Mouse (Mus musculus) brain, embryonic 14.5 days (tissue): ENCODE measurements around the gene Dscaml1. TPM values are rescaled to one million over a fixed set of nuclear protein-coding genes. Genes with fewer than 3 reads are reported as not detected.
A peak's percentile ranks its signal among the peaks of the same experiment; 100 is the strongest.

Experiments used
- DNase-seq: peaks from one replicate; pipeline ENCODE4 v3.0.0-alpha.2; 2011; ENCODE audit warnings: low read depth
- CTCF ChIP-seq: fragments of 200-500 bp; IDR thresholded peaks from 2 replicates; pipeline ENCODE4 v1.5.1; 2012; ENCODE audit warnings: inconsistent platforms, mild to moderate bottlenecking, moderate library complexity, borderline replicate concordance; ENCODE audit not compliant: insufficient read depth, insufficient read length; ENCODE audit errors: extremely low read depth
- POLR2A ChIP-seq: fragments of 200-500 bp; IDR thresholded peaks from 2 replicates; pipeline ENCODE4 v1.6.1; 2012; ENCODE audit warnings: mild to moderate bottlenecking, inconsistent platforms, borderline replicate concordance; ENCODE audit not compliant: poor library complexity, insufficient read depth, insufficient read length, severe bottlenecking; ENCODE audit errors: extremely low read depth
- polyA plus RNA-seq: library from polyadenylated mRNA; depleted of rRNA; stranded (reverse); fragments of >200 nt; gene quantifications from 2 replicates; pipeline ENCODE4 v1.2.3, GENCODE M21; 2012

The Dscaml1 gene
- polyA plus RNA-seq, 1 experiment, result 36.8 TPM

DNA sequence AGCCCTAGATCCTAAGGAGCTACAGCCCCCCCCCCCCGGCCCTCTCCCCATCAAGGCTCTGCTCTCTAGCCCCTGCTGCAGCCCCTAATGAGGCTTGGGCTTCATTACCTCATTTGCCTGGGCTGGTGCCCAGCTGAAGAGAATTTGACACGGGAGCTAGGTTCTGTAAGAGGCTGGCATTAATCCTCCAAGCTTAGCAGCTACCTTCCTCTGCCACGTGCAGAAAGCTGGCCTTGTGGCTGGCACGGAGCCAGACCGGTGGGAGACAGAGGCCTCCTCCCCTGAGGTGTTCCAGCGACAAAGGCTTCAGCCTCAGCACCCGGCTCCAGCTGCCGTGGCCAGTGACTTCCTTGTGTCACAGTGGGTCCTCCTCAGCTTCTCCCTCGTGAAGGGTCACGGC, 206.1 kb downstream of the Dscaml1 start:
- DNase-seq, result peak; percentile 96
- no peak for TF ChIP-seq POLR2A
- no peak for TF ChIP-seq CTCF

DNA sequence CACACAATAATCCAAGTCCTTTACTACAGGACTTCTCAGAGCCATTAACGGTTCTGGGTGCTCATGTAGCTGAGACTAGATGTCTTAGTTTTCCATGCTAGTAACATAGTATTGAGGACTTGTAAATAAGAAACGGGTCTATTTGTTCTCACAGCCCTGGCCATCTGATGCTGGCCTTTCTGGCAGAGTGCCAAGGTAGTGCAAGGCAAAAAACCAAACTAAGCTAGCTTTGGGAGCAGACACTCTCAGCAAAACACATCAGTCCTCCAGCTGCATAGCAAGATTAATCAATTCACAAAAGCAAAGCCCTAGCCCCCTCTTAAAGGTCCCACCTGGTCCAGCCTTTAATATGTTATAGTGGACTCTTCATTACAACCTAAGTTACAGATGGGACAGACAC, 206.6 kb downstream of the Dscaml1 start:
- peak; percentile 83 for DNase-seq
- TF ChIP-seq CTCF (no peak), POLR2A (no peak)

DNA sequence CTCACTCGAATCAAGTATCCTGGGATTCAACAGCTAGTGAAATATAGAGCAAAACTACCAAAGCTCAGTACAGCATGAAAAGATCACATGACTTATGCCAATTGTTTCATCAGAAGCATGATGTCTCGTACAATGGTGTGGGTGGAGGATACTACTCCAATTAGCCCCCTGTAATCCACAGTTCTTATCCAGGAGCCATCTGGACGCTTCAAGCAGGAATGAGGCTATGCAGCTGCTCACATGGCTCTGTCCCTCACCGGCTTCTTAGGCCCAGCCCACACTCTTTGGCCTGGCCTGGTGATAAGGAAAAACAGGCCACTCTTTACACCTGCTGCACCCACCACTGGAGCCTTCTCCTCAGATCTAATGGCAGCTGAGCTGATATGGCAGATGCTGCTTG, 208.6 kb downstream of the Dscaml1 start:
- TF ChIP-seq CTCF, result no peak
- TF ChIP-seq POLR2A, result no peak
- peak; percentile 66 for DNase-seq

DNA sequence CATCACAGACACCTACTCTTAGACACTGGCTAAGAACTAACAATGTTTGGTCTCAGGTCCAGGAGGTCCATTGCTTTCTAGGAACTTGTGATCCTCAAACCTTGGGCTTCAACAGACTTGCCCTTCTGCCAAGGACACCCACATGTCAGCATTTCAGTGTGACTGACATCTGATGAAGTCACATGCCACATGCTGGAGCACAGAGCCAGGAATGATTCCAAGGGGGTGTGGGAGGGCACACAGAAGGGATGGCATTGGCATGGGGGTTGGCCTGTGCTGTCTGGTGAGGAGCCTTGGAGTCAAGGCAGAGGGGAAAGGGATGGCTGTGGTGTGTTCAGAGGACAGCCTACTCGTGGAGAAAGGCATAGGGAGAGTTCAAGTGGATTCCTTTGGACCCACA, 210.9 kb downstream of the Dscaml1 start:
- TF ChIP-seq POLR2A (no peak), CTCF (no peak)
- DNase-seq, result no peak

DNA sequence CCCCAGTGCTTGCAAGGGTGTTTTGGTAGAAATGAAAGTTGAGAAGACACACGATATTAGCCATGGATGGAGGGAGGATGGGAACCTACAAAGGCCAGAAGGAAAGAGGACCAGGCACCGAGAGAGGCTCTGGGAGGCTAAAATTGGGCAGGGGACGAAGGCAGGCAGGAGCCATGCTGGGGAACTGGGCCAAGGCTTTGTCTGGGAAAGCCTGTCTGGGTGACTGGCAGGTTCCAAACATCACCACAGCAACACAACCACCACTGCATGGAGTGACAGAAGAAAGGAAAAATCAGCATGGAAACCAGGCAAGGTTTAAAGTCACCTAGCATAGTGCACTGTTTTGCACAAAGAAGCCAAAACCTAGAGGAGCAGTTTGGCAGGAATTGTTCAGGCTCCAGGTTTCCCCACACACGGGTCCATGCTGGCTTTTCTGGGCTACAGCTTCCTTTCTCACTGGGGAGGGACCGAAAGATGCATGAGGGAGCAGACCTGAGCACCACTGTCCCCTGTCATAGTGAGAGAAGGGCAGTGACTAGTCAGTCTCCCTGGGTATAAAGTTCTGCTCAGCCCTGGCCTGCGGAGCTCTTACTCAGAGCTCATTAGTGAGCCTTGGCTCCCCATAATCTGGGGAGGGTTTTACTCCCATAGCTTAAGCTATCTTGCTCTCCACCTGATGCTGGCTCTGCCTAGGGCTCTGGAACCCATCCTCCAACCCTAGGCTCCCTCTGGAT, 211.9 kb downstream of the Dscaml1 start:
- DNase-seq, result peak; percentile 36
- no peak for TF ChIP-seq POLR2A
- TF ChIP-seq CTCF, result no peak

DNA sequence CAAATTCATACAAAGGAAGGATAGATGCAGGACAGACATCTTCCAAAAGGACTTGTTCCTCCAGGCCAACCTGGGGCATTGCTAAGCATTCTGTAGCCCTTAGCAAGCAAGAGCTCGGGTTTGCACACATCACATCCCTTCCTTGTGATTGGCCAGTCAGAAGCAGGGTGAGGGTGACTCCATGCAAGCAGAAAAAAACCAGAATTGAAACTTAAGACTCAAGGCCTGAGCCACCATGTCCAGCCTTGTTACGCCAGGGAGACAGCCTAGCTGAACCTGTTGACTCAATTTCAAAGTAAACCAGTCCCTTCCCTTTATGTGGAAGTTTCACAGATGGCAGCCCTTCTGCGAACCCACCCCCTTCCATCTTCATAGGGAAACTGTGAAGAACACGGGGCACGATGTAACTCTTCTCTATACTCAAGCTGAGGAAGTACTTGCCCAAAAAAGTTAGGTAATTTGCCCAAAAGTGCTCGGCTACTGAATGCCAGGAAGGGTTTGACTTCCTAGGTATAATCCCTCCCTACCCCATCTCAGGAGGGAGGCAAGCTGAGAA, 218.5 kb downstream of the Dscaml1 start:
- no peak for DNase-seq
- no peak for TF ChIP-seq POLR2A
- TF ChIP-seq CTCF, result no peak

DNA sequence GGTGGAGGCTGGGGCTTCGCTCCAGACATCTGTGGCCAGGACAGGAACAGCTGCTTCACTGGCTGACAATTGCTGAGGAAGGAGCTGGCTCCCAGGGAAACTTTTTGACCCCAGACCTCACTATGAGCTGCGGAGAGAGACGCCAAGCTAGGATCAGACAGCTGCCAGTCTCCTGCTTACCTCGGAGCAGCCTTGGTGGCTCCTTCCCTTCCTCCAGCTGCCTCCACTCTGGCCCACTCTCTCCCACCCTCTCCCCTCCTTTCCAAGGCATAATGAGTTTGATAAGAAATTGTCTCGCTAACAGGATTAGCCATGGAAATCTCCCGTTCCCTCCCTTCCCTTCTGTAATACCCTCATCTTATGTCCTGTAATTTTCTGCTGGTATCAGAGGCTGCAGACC, 219.1 kb downstream of the Dscaml1 start:
- no peak for TF ChIP-seq POLR2A
- peak; percentile 71 for DNase-seq

DNA sequence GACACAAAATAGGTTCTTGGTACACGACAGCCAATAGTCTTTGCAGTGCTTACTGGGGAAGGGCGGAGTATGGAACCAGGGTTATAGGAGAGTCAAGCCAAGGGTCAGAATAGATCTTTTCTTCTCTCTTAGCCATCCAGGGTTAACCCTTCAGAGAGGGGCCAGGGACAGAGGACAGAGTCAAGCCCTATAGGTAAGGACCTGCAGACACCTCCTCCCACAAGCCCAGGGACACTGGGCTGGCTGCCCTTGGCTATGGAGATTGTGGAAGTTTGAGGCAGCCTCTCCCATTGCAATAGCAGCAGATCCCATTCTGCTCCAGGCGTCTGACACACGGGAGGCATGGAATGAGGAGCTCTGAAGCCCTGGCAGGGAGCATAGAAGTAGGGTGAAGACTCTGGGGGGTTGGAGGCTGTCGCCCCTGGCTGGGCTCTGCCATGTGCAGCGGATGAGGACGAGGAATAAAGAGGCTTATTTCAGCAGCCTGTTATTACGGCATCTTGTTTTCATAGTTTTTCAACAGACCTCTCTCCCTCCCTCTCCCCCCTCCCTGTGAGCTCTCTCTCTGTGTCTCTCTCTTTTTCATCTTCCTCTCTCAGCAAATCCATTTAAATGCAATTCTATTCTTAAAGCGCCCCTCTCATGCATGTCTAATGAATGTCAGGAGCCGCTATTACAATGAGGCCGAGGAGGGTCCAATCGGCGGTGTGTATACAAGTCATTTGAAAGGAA, 224.8 kb downstream of the Dscaml1 start:
- peak; percentile 96 for DNase-seq

DNA sequence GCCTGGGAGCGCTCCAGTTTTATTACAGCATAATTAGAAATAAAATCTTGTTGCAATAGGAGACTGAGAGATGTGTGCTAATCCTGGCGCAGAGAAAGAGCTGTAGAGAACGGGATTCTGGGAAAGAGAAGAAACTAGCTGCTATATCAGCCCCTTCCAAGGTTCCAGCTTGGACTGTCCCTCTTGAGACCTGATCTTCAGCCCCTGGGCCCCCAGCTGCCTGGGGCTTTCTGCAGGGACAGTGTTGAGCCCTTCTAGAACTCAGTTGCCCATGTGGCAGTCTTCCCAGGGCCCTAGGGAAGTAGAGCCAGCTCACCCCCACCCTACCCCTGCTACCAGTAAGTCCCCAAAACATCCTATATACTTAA, 225.4 kb downstream of the Dscaml1 start:
- no peak for TF ChIP-seq CTCF
- DNase-seq, result no peak

More for the DNA sequence above, 224.8 kb downstream of the Dscaml1 start:
- no peak for TF ChIP-seq POLR2A
- TF ChIP-seq CTCF, result no peak

DNA sequence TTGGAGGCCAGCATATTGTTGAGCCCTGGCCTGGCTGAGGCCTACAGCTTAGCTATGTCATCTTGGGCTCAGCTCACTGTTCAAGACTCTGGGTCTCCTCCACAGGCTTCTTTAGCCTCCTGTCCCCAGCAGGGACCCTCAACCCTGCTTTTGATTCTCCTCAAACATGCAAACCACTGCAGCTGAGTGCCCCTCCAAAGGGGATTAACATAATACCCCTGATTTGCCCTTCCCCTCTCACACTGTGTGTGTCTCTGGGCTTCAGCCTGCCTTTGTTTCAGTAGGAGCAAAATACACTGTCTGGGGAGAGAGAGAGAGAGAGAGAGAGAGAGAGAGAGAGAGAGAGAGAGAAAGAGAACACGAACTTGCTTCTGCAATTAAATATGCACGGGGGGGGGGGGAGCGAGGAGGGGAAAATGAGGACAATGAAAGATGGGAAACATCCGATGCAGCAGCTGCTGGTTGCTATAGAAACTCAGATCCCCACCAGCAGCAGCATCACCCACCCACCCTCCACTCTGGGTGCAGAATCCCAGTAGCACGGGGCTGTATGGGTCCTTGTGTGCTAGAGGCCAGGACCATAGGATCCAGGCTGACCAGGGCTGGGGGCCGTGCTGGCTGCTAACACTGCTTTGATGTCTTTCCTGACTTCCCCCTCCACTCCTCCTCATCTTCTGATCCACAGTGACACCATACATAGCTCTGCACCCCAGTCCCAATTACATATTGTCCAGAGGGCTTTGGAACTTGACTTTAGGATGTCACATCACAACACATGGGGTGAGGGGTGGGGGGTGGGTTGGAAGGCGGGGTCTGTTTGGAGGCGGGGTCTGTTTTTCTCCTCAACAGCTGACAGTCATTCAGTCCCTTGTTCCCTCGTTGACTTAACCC, 231.0 kb downstream of the Dscaml1 start:
- peak; percentile 92 for DNase-seq
- TF ChIP-seq CTCF, result no peak
- TF ChIP-seq POLR2A, result no peak

DNA sequence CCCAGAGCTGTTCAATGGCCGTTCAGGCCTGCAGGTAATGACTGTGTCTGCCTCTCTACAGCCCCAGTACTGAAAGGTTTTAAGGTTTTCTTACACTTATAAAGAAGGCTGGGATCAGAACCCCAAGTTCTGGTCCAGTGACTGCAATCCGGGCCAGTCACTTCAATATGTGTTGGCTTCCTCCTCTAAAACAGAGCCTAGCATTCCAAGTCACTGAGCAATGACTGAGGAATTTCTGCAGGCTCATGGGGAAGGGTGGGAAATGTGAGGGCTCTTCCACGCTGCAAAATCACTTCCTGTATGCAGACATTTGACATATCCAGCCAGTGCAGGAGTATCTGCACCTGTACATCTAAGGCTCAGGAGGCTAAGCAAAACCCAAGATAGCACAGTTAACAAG, 233.8 kb downstream of the Dscaml1 start:
- no peak for DNase-seq
- TF ChIP-seq CTCF (no peak), POLR2A (no peak)

DNA sequence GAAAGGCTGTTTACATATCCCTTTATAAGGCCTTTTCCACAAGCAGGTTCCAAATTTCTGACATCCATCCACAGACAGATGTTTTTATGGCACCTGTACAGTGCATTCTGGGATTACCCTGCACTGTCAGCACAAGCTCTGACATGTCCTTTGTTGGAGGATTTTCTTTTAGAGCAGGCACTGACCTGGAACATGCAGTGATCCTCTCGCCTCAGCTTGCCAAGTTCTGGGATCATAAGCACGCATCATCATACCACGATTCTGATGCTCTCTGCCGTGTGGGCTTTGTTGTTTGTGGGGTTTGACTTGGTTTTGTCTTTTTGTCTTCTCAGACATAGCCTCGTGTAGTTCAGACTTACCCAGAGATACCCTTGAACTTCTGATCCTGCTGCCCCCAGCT, 236.0 kb downstream of the Dscaml1 start:
- DNase-seq, result peak; percentile 48
- TF ChIP-seq CTCF (no peak), POLR2A (no peak)
